Mouse (Mus musculus) intestine, postnatal 0 days (tissue): ENCODE results near the gene Ccdc160. TPM values are rescaled to one million over a fixed set of nuclear protein-coding genes. Genes with fewer than 3 reads are reported as not detected.

Experiments
- ATAC-seq: fragments of 200-750 bp; cut with Nextera tagmentation; 2 replicates; pipeline ENCODE4 v1.8.0; 2017; ENCODE audit warnings: mild to moderate bottlenecking, moderate TSS enrichment, moderate library complexity
- H3K27ac ChIP-seq: fragments of 300-500 bp; sonication (generic); 2 replicates; pipeline ENCODE4 v1.5.1; 2014; ENCODE audit warnings: mild to moderate bottlenecking, low read depth, low read length, moderate library complexity
- H3K27me3 ChIP-seq: fragments of 300-500 bp; sonication (generic); replicated peaks from 2 replicates; pipeline ENCODE4 v1.6.1; 2014; ENCODE audit warnings: low read length, mixed read lengths; ENCODE audit not compliant: control insufficient read depth, insufficient read depth
- H3K36me3 ChIP-seq: fragments of 300-500 bp; sonication (generic); 2 replicates; pipeline ENCODE4 v1.6.1; 2014; ENCODE audit warnings: mild to moderate bottlenecking, moderate library complexity; ENCODE audit not compliant: control insufficient read depth, insufficient read depth
- H3K4me1 ChIP-seq: fragments of 300-500 bp; sonication (generic); replicated peaks from 2 replicates; pipeline ENCODE4 v1.6.1; 2014; ENCODE audit warnings: antibody characterized with exemption, low read length, mixed read lengths; ENCODE audit not compliant: control insufficient read depth, insufficient read depth
- H3K4me2 ChIP-seq: fragments of 300-500 bp; sonication (generic); replicated peaks from 2 replicates; pipeline ENCODE4 v1.6.1; 2014; ENCODE audit warnings: low read depth, mild to moderate bottlenecking, moderate library complexity
- H3K4me3 ChIP-seq: fragments of 300-500 bp; sonication (generic); 2 replicates; pipeline ENCODE4 v1.5.1; 2014; ENCODE audit warnings: low read depth, low read length
- H3K9ac ChIP-seq: fragments of 300-500 bp; sonication (generic); 2 replicates; pipeline ENCODE4 v1.6.1; 2014; ENCODE audit warnings: mild to moderate bottlenecking, low read depth, low read length
- H3K9me3 ChIP-seq: fragments of 300-500 bp; sonication (generic); 2 replicates; pipeline ENCODE4 v1.6.1; 2016; ENCODE audit warnings: mixed run types; ENCODE audit not compliant: control insufficient read depth
- CTCF ChIP-seq: sonication (generic); IDR thresholded peaks from 2 replicates; pipeline ENCODE4 v1.5.1; 2016; ENCODE audit warnings: low read depth, mild to moderate bottlenecking, control low read depth, antibody characterized with exemption, moderate library complexity
- WGBS: fragments of 180-500 bp; shearing (Covaris S2); extraction: QIAGEN DNeasy Blood & Tissue Kit; methylation state at CpG from one replicate; pipeline ENCODE4 v1.1.7; 2014; 5-methylcytosine and 5-hydroxymethylcytosine counted together
- microRNA counts: library from miRNA; unstranded; fragments of <30 nt; microRNA quantifications from one replicate; lab custom pipeline; 2016
- microRNA-seq: library from miRNA; unstranded; fragments of <30 nt; microRNA quantifications from one replicate; pipeline ENCODE4, GENCODE M21; 2016
- polyA plus RNA-seq: library from polyadenylated mRNA; unstranded; fragments of >200 nt; fragmentation: Nextera tagmentation; extraction: Ambion mirVana; gene quantifications from 2 replicates; pipeline ENCODE4 v1.2.1, GENCODE M21; 2015

Ccdc160 gene
- polyA plus RNA-seq, 1 experiment from 2014 or later = 5.2 TPM

DNA sequence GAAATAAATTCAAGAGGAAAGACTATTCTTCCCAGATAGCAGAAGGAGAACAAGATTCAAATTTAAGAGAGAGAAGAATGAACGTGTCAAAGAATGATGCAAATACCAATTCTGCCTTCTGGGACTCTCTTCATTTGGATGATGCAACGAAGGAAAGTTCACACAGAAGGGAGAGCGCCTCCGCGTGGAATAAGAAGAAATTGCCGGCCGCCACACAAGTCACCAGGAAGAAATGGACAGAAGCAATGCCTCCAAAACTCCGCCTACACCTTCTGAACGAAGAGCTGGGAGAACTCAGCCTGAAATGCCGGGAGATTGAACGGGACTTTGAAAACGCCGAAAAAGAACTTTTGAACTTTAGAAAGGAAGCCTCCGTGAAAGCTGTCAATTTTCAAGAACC is 7.3 kb downstream of the Ccdc160 start:
- Histone ChIP-seq H3K4me1 (no peaks in the 10 kb centered on the region), H3K9me3 (no peaks in the 10 kb centered on the region), H3K27ac (no peak overlapping the region), H3K4me2 (no peak overlapping the region), H3K27me3 (no peaks in the 10 kb centered on the region), H3K36me3 (no peaks in the 10 kb centered on the region), H3K9ac (no peak overlapping the region), H3K4me3 (no peak overlapping the region)
- no peak for ATAC-seq
- 79% methylated on average over 14 of the region's 14 CpGs for WGBS
- no peak for TF ChIP-seq CTCF

DNA sequence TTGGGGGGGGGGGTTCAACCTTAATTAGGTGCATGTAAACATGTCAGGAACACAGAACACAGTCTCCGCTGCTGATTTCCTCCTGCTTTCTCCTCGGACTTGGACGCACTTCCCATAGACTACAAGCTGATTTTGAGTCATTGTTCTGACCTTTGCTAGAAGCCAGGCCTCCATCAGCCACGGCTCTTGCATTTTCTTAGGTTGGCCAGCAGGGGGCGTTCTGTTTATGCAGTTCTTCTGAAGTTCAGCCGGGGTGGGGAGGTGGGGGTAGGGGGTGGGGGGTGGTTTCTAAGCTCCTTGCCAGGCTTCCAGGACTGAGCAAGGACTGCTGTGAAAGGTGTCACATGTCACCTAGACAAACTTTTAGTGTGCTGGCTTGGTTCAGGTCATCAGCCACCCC is 8.6 kb downstream of the Ccdc160 start:
- H3K4me1 ChIP-seq = no peaks in the 10 kb centered on the region
- H3K27me3 ChIP-seq = no peaks in the 10 kb centered on the region
- no peak for ATAC-seq
- TF ChIP-seq CTCF = peak; percentile 39
- no peaks in the 10 kb centered on the region for H3K36me3 ChIP-seq
- H3K4me2 ChIP-seq = no peak overlapping the region
- H3K4me3 ChIP-seq = no peak overlapping the region
- H3K9me3 ChIP-seq = no peaks in the 10 kb centered on the region
- H3K9ac ChIP-seq = no peak overlapping the region
- H3K27ac ChIP-seq = no peak overlapping the region
- WGBS = 42% methylated on average over 6 of the region's 6 CpGs

DNA sequence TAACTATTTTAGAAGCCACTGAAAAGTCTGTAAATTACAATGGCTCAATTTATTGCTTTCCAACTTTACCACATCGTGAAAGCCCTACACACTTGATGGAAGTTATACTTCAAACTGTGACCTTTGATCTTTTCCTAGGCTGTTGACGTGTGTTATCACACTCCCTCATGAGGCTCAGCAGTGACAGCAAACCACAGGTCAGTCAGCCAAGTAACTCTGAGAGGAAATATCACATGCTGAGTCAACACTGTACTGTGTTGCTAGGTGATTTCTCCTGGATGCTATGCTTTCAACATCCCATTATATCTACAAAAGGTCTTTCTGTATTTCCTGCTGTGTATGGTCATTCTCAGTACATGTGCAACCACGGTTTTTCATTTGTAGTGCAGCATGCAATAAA is 28.3 kb downstream of the Ccdc160 start:
- Histone ChIP-seq H3K4me3 (no peak overlapping the region), H3K4me1 (no peaks in the 10 kb centered on the region), H3K27me3 (no peaks in the 10 kb centered on the region), H3K27ac (no peak overlapping the region), H3K36me3 (no peaks in the 10 kb centered on the region), H3K4me2 (no peak overlapping the region), H3K9me3 (no peaks in the 10 kb centered on the region), H3K9ac (no peak overlapping the region)
- no peak for TF ChIP-seq CTCF
- WGBS = 37% methylated on average over 3 of the region's 3 CpGs
- ATAC-seq = peak; percentile 92

MicroRNAs encoded within 50 kb of the gene (microRNA counts, 519-probe panel; counts per million panel counts)
- microRNA mmu-miR-106a+mmu-miR-17 (lab: Ali Mortazavi, UCI) (5,490 counts per million, percentile 90 among the panel's probes with 10 or more counts), microRNA mmu-miR-18b (lab: Ali Mortazavi, UCI) (not detected), microRNA mmu-miR-363 (lab: Ali Mortazavi, UCI) (2,417 counts per million, percentile 21 among the panel's probes with 10 or more counts)

Small RNA genes within 50 kb of the gene (microRNA-seq; reads per million reads assigned to microRNA genes)
- 364 reads per million, percentile 64 among the genes with 10 or more reads in this experiment for gene Mir106a
- 26.1 reads per million, percentile 30 among the genes with 10 or more reads in this experiment for gene Mir18b
- gene Mir19b-2 = 3.5 reads per million, percentile 6 among the genes with 10 or more reads in this experiment
- 372 reads per million, percentile 65 among the genes with 10 or more reads in this experiment for gene Mir20b
- gene Mir363 = 284 reads per million, percentile 61 among the genes with 10 or more reads in this experiment
- 83.7 reads per million, percentile 45 among the genes with 10 or more reads in this experiment for gene Mir92-2

Other genes starting within 250 kb of the Ccdc160 start
- gene Gpc3, start 177.2 kb upstream of the Ccdc160 start, polyA plus RNA-seq = 240 and 257 TPM in 2 replicates
- gene Phf6, start 121.1 kb downstream of the Ccdc160 start, polyA plus RNA-seq = 5.9 and 6.3 TPM in 2 replicates
- 217 and 219 TPM in 2 replicates for gene Hprt, start 196.9 kb downstream of the Ccdc160 start, polyA plus RNA-seq